Mouse (Mus musculus): ENCODE data around the gene Cacnb2.

DNA sequence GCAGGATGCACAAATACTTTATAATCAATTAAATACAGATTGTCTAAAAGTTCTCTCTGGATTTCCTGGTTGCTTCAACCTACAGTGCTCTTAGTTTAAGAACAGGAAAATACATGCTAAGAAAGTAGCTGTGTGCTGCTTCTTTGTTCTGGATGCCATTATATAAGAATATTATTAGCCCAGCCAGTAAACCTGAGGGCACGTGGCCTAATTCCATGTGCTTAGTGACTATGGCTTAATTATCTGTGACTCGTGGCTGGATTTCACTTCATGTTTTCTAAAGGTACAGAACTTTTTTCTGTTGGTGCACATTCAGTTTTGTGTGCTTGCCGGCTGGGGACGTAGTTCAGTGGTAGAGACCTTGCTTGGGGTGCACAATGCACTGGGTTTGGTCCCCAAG is 222.3 kb downstream of the Cacnb2 start:
- no peak for TF ChIP-seq MAFK (IDR thresholded peaks at IDR 0.05; ENCODE audit: insufficient read depth, low read depth, low read length)
- no peak for TF ChIP-seq HCFC1 (IDR thresholded peaks at IDR 0.05; ENCODE audit: borderline replicate concordance, insufficient read depth, low read length)
- no peak for TF ChIP-seq ZC3H11A (IDR thresholded peaks at IDR 0.05; ENCODE audit: borderline replicate concordance, low read depth, low read length)

Measured in ES-E14 (cell line).